Mouse (Mus musculus) MEL (cell line): ENCODE results near the gene Plin4. TPM values are rescaled to one million over a fixed set of nuclear protein-coding genes. Genes with fewer than 3 reads are reported as not detected.
"Not testable (repeated sequence)": the region's sequence is repeated elsewhere in the genome, so short reads cannot be mapped to it uniquely, and the experiment has no call there.

ENCODE experiments used
- DNase-seq: peaks from one replicate; pipeline ENCODE4 v3.0.0; 2011; ENCODE audit warnings: low read depth, low spot score
- H3K27ac ChIP-seq: 2 replicates; pipeline ENCODE4 v1.5.1; 2012; ENCODE audit warnings: low read depth, mild to moderate bottlenecking, control low read depth, low read length, moderate library complexity; ENCODE audit not compliant: control insufficient read depth
- H3K27me3 ChIP-seq, 2 experiments: fragments of 150-350 bp in 1 of 2; sonication (generic) in 1 of 2; 2 replicates each; pipeline ENCODE4 v1.6.1; 2012; ENCODE audit warnings: low read length in 2 of 2, mild to moderate bottlenecking in 2 of 2, improper control_type of control experiment in 1 of 2, moderate library complexity in 1 of 2; ENCODE audit not compliant: insufficient read depth in 2 of 2, control insufficient read depth in 1 of 2
- H3K36me3 ChIP-seq, 2 experiments: 2 replicates each; pipeline ENCODE4 v1.6.1; 2012 to 2014; ENCODE audit warnings: low read length in 2 of 2, improper control_type of control experiment in 1 of 2, inconsistent platforms in 1 of 2, mild to moderate bottlenecking in 1 of 2; ENCODE audit not compliant: insufficient read depth in 2 of 2, control insufficient read depth in 1 of 2
- H3K4me1 ChIP-seq, 2 experiments: fragments of 150-350 bp in 1 of 2; sonication (generic) in 1 of 2; 2 replicates each; pipeline ENCODE4 v1.6.1; 2012; ENCODE audit warnings: low read length in 2 of 2, improper control_type of control experiment in 1 of 2, mild to moderate bottlenecking in 1 of 2; ENCODE audit not compliant: insufficient read depth in 2 of 2, control insufficient read depth in 1 of 2
- H3K4me3 ChIP-seq, 2 experiments: fragments of 150-350 bp in 1 of 2; sonication (generic) in 1 of 2; 2 replicates each; pipeline ENCODE4 v1.5.1; 2012; ENCODE audit warnings: low read depth in 2 of 2, low read length in 2 of 2, mild to moderate bottlenecking in 2 of 2, moderate library complexity in 2 of 2, control low read depth in 1 of 2, improper control_type of control experiment in 1 of 2; ENCODE audit not compliant: control insufficient read depth in 1 of 2, insufficient read depth in 1 of 2
- H3K79me2 ChIP-seq: 2 replicates; pipeline ENCODE4 v1.6.1; 2012; ENCODE audit warnings: mild to moderate bottlenecking, low read length, moderate library complexity; ENCODE audit not compliant: control insufficient read depth, poor library complexity, insufficient read depth
- H3K9ac ChIP-seq: 2 replicates; pipeline ENCODE4 v1.6.1; 2012; ENCODE audit warnings: low read depth, mild to moderate bottlenecking, control low read depth, low read length, moderate library complexity; ENCODE audit not compliant: control insufficient read depth, poor library complexity, severe bottlenecking
- H3K9me3 ChIP-seq: fragments of 150-350 bp; sonication (generic); replicated peaks from 2 replicates; pipeline ENCODE4 v1.6.1; 2012; ENCODE audit warnings: mild to moderate bottlenecking, low read length, improper control_type of control experiment, moderate library complexity; ENCODE audit not compliant: insufficient read depth
- BHLHE40 ChIP-seq: IDR thresholded peaks from 2 replicates; pipeline ENCODE4 v1.6.1; 2012; ENCODE audit warnings: low read depth, mild to moderate bottlenecking, inconsistent platforms, low read length, improper control_type of control experiment, borderline replicate concordance
- CHD1 ChIP-seq: IDR thresholded peaks from 2 replicates; pipeline ENCODE4 v1.6.1; 2012; ENCODE audit warnings: low read depth, mild to moderate bottlenecking, inconsistent platforms, low read length, improper control_type of control experiment
- CHD2 ChIP-seq: IDR thresholded peaks from 2 replicates; pipeline ENCODE4 v1.6.1; 2011; ENCODE audit warnings: low read length, improper control_type of control experiment
- CTCF ChIP-seq, 3 experiments: IDR thresholded peaks in 2 of 3; conservative IDR thresholded peaks in 1 of 3; 2 replicates each; pipeline ENCODE4 v1.5.1; 2011 to 2012; ENCODE audit warnings: low read length in 3 of 3, low read depth in 2 of 3, mild to moderate bottlenecking in 2 of 3, improper control_type of control experiment in 1 of 3, inconsistent platforms in 1 of 3, mixed read lengths in 1 of 3, moderate library complexity in 1 of 3; ENCODE audit not compliant: control insufficient read depth in 1 of 3, insufficient read depth in 1 of 3, poor library complexity in 1 of 3, severe bottlenecking in 1 of 3
- EP300 ChIP-seq, 2 experiments: IDR thresholded peaks; 2 replicates each; pipeline ENCODE4 v1.6.1; 2011; ENCODE audit warnings: improper control_type of control experiment in 2 of 2, low read length in 2 of 2, low read depth in 1 of 2, mild to moderate bottlenecking in 1 of 2
- GABPA ChIP-seq: IDR thresholded peaks from 2 replicates; pipeline ENCODE4 v1.6.1; 2012; ENCODE audit warnings: low read depth, mild to moderate bottlenecking, inconsistent platforms, low read length, improper control_type of control experiment, moderate library complexity
- GATA1 ChIP-seq: IDR thresholded peaks from 2 replicates; pipeline ENCODE4 v1.6.1; 2011; ENCODE audit warnings: low read depth, low read length, improper control_type of control experiment
- HCFC1 ChIP-seq: IDR thresholded peaks from 2 replicates; pipeline ENCODE4 v1.6.1; 2012; ENCODE audit warnings: low read depth, mild to moderate bottlenecking, inconsistent platforms, low read length, improper control_type of control experiment, moderate library complexity
- JUND ChIP-seq: IDR thresholded peaks from 2 replicates; pipeline ENCODE4 v1.6.1; 2011; ENCODE audit warnings: low read depth, mild to moderate bottlenecking, improper control_type of control experiment, low read length
- MAX ChIP-seq: IDR thresholded peaks from 2 replicates; pipeline ENCODE4 v1.6.1; 2011; ENCODE audit warnings: low read length, improper control_type of control experiment
- NRF1 ChIP-seq: IDR thresholded peaks from 2 replicates; pipeline ENCODE4 v1.6.1; 2014; ENCODE audit warnings: low read depth, mild to moderate bottlenecking, inconsistent platforms, low read length, improper control_type of control experiment, moderate library complexity; ENCODE audit not compliant: poor library complexity, insufficient read depth, severe bottlenecking
- POLR2AphosphoS2 ChIP-seq: IDR thresholded peaks from 2 replicates; pipeline ENCODE4 v1.6.1; 2011; ENCODE audit warnings: low read length, improper control_type of control experiment
- POLR2AphosphoS5 ChIP-seq: IDR thresholded peaks from 2 replicates; pipeline ENCODE4 v1.6.1; 2012; ENCODE audit warnings: low read depth, borderline replicate concordance, mild to moderate bottlenecking, inconsistent platforms, low read length, moderate library complexity, mixed read lengths
- RAD21 ChIP-seq: IDR thresholded peaks from 2 replicates; pipeline ENCODE4 v1.6.1; 2011; ENCODE audit warnings: mild to moderate bottlenecking, low read depth, low read length, improper control_type of control experiment
- TBP ChIP-seq: IDR thresholded peaks from 2 replicates; pipeline ENCODE4 v1.8.0; 2011; ENCODE audit warnings: low read depth, low read length, improper control_type of control experiment
- USF2 ChIP-seq, 2 experiments: IDR thresholded peaks; 2 replicates each; pipeline ENCODE4 v1.6.1; 2011 to 2012; ENCODE audit warnings: improper control_type of control experiment in 2 of 2, low read length in 2 of 2, borderline replicate concordance in 1 of 2, inconsistent platforms in 1 of 2, low read depth in 1 of 2, mild to moderate bottlenecking in 1 of 2; ENCODE audit not compliant: insufficient read depth in 1 of 2
- ZNF384 ChIP-seq: IDR thresholded peaks from 2 replicates; pipeline ENCODE4 v1.6.1; 2012; ENCODE audit warnings: low read depth, mild to moderate bottlenecking, inconsistent platforms, low read length, improper control_type of control experiment
- polyA plus RNA-seq, 2 experiments: library from polyadenylated mRNA; stranded (reverse) in 1 of 2; unstranded in 1 of 2; fragments of >175 nt in 1 of 2; fragments of >200 nt in 1 of 2; gene quantifications; 2 replicates each; pipeline versions ENCODE4 v1.2.1 to v1.2.4; 2012; ENCODE audit warnings: low replicate concordance in 2 of 2, low read depth in 1 of 2; ENCODE audit not compliant: insufficient read length in 2 of 2, insufficient read depth in 1 of 2, missing spikeins in 1 of 2
- total RNA-seq: library from RNA; depleted of rRNA; stranded (reverse); fragments of 300-350 nt; gene quantifications from 2 replicates; pipeline ENCODE4 v1.2.3, GENCODE M21; 2012

The Plin4 gene
- total and polyA plus RNA-seq, 3 experiments = 0.07 to 0.08 TPM; not detected in 1

DNA sequence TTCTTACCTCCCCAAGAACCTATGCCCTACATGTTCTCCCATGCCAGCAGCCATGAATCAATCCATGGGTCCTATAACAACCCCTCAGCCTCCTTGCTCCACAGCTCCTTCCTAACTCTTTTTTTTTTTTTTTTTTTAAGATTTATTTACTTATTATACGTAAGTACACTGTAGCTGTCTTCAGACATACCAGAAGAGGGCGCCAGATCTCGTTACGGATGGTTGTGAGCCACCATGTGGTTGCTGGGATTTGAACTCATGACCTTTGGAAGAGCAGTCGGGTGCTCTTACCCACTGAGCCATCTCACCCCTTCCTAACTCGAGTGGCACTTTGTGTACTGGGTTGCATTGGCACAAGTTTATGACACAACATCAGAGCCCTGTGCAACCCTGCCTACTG is 43.9 kb downstream of the Plin4 start:
- DNase-seq, H3K9ac ChIP-seq, H3K79me2 ChIP-seq: not testable (repeated sequence)

DNA sequence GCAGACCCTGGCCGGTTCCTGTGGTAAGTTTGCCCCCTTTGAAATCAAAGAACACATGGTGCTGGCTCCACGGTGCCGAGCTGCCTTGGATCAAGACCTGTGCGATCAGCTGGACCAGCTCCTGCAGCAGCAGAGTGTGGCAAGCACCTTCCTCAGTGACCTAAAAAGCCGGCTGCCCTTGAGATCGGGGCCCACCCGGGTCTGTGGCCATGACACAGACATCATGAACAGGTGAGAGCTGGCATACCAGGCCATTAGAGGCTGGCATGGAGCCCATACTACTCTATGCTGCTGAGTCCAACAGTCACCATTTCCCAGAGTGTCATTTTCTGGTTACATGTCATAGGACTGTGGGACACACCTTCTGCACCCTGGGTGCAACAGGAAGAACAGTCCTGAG is 47.5 kb downstream of the Plin4 start:
- H3K27me3 ChIP-seq = no peaks in the 10 kb centered on the region
- H3K79me2 ChIP-seq = no peaks in the 10 kb centered on the region
- H3K4me3 ChIP-seq = no peak overlapping the region
- H3K4me1 ChIP-seq = no peaks in the 10 kb centered on the region
- no peak overlapping the region for H3K9ac ChIP-seq
- H3K9me3 ChIP-seq = no peaks in the 10 kb centered on the region
- H3K36me3 ChIP-seq = peaks cover 0 to 23% of the 10 kb centered on the region in 2 experiments; a peak in 2 of 4 replicates
- no peak overlapping the region for H3K27ac ChIP-seq
- no peak for DNase-seq
- TF ChIP-seq MAX (no peak), USF2 (IDR thresholded peaks at IDR 0.05; ENCODE audit: borderline replicate concordance in 1 of 2, insufficient read depth in 1 of 2, low read depth in 1 of 2, low read length in 2 of 2) (no peak), CHD1 (no peak), RAD21 (no peak), GATA1 (no peak), POLR2AphosphoS5 (no peak), JUND (no peak), GABPA (no peak), POLR2AphosphoS2 (no peak), NRF1 (no peak), ZNF384 (no peak), BHLHE40 (no peak), CHD2 (no peak), EP300 (IDR thresholded peaks at IDR 0.05; ENCODE audit: low read depth in 1 of 2, low read length in 2 of 2) (no peak), TBP (no peak), HCFC1 (no peak)

More for the DNA sequence above, 43.9 kb downstream of the Plin4 start:
- not testable (repeated sequence) for H3K27me3 ChIP-seq, H3K9me3 ChIP-seq, H3K27ac ChIP-seq, H3K4me3 ChIP-seq, H3K4me1 ChIP-seq
- TF ChIP-seq ZNF384 (peak; percentile 71), CTCF (IDR thresholded peaks at IDR 0.05 in 2 of 3, conservative IDR thresholded peaks at IDR 0.05 in 1 of 3; ENCODE audit: control insufficient read depth in 1 of 3, insufficient read depth in 1 of 3, low read depth in 2 of 3, low read length in 3 of 3, poor library complexity in 1 of 3, severe bottlenecking in 1 of 3) (peak in 2 of 3 experiments; percentile 16 to 33; a peak in 3 of 6 replicates)
- H3K36me3 ChIP-seq = peaks cover 0 to 21% of the 10 kb centered on the region in 2 experiments; a peak in 2 of 4 replicates
